Mouse (Mus musculus) stomach, embryonic 14.5 days (tissue): ENCODE results near the gene Slc4a5. TPM values are rescaled to one million over a fixed set of nuclear protein-coding genes. Genes with fewer than 3 reads are reported as not detected.
A peak's percentile ranks its signal among the peaks of the same experiment; 100 is the strongest.

Experiments used
- ATAC-seq: fragments of 200-750 bp; cut with Nextera tagmentation; 2 replicates; pipeline ENCODE4 v1.8.0; 2017; ENCODE audit warnings: low read depth, moderate TSS enrichment; ENCODE audit not compliant: insufficient number of reproducible peaks, insufficient read depth, low FRiP score
- H3K27ac ChIP-seq: fragments of 300-500 bp; sonication (generic); 2 replicates; pipeline ENCODE4 v1.5.1; 2014; ENCODE audit warnings: mild to moderate bottlenecking, low read length, moderate library complexity, mixed read lengths
- H3K27me3 ChIP-seq: fragments of 300-500 bp; sonication (generic); 2 replicates; pipeline ENCODE4 v1.6.1; 2014; ENCODE audit warnings: low read length, control low read depth, mixed read lengths; ENCODE audit not compliant: control insufficient read depth, insufficient read depth
- H3K36me3 ChIP-seq: fragments of 300-500 bp; sonication (generic); 2 replicates; pipeline ENCODE4 v1.6.1; 2014; ENCODE audit warnings: mild to moderate bottlenecking, control low read depth, low read length, moderate library complexity, mixed read lengths; ENCODE audit not compliant: control insufficient read depth, insufficient read depth
- H3K4me1 ChIP-seq: fragments of 300-500 bp; sonication (generic); 2 replicates; pipeline ENCODE4 v1.6.1; 2014; ENCODE audit warnings: low read length, control low read depth, mixed read lengths; ENCODE audit not compliant: control insufficient read depth, insufficient read depth
- H3K4me2 ChIP-seq: fragments of 300-500 bp; sonication (generic); replicated peaks from 2 replicates; pipeline ENCODE4 v1.6.1; 2014; ENCODE audit warnings: low read depth, low read length, control low read depth
- H3K4me3 ChIP-seq: fragments of 300-500 bp; sonication (generic); 2 replicates; pipeline ENCODE4 v1.5.1; 2014; ENCODE audit warnings: low read depth, low read length, control low read depth
- H3K9ac ChIP-seq: fragments of 300-500 bp; sonication (generic); replicated peaks from 2 replicates; pipeline ENCODE4 v1.6.1; 2014; ENCODE audit warnings: low read depth, mild to moderate bottlenecking, control low read depth, low read length, moderate library complexity, mixed read lengths
- H3K9me3 ChIP-seq: fragments of 300-500 bp; sonication (generic); 2 replicates; pipeline ENCODE4 v1.6.1; 2016; ENCODE audit warnings: low read depth, low read length, control low read depth; ENCODE audit not compliant: control insufficient read depth
- whole genome bisulfite sequencing: fragments of 180-500 bp; shearing (Covaris S2); extraction: QIAGEN DNeasy Blood & Tissue Kit; methylation state at CpG from one replicate; pipeline ENCODE4 v1.1.7; 2014; 5-methylcytosine and 5-hydroxymethylcytosine counted together
- polyA plus RNA-seq: library from polyadenylated mRNA; unstranded; fragments of >200 nt; fragmentation: Nextera tagmentation; extraction: Ambion mirVana; gene quantifications from 2 replicates; pipeline ENCODE4 v1.2.1, GENCODE M21; 2014

The Slc4a5 gene
- polyA plus RNA-seq: 0.34 and 0.38 TPM in 2 replicates

- Histone ChIP-seq H3K36me3 (no peaks in the 10 kb centered on the region), H3K4me3 (no peak within 1 kb of the TSS), H3K4me1 (no peaks in the 10 kb centered on the region), H3K27me3 (no peaks in the 10 kb centered on the region), H3K27ac (no peak within 1 kb of the TSS), H3K9me3 (no peaks in the 10 kb centered on the region), H3K4me2 (no peak within 1 kb of the TSS), H3K9ac (no peak within 1 kb of the TSS)
- ATAC-seq: peak; percentile 61
- WGBS: 52% methylated on average over 3 of the region's 3 CpGs
Measured at GRCm38 (mm10) chr6:83219814-83220213, at the start of gene Slc4a5. TSS of gene Slc4a5 (plus strand) at chr6:83219828.

- H3K27me3 ChIP-seq: no peaks in the 10 kb centered on the region
- H3K9me3 ChIP-seq: no peaks in the 10 kb centered on the region
- no peak overlapping the region for H3K4me2 ChIP-seq
- 70% methylated on average over 5 of the region's 5 CpGs for WGBS
- H3K9ac ChIP-seq: no peak overlapping the region
- H3K36me3 ChIP-seq: no peaks in the 10 kb centered on the region; the same call in none of the 2 replicates
- no peak for ATAC-seq
- peaks cover 11% of the 10 kb centered on the region; the same call in 1 of the 2 replicates for H3K4me1 ChIP-seq
- H3K4me3 ChIP-seq: no peak overlapping the region
- H3K27ac ChIP-seq: no peak overlapping the region
Measured at GRCm38 (mm10) chr6:83169872-83170271, 49.8 kb upstream of the Slc4a5 start.

- H3K4me2 ChIP-seq: no peak overlapping the region
- H3K36me3 ChIP-seq: no peaks in the 10 kb centered on the region; the same call in none of the 2 replicates
Measured at GRCm38 (mm10) chr6:83171063-83171462, 48.6 kb upstream of the Slc4a5 start.

GRCm38 (mm10) chr6:83172240-83172920, 47.2 kb upstream of the Slc4a5 start:
- 63% methylated on average over 9 of the region's 9 CpGs for WGBS

More at GRCm38 (mm10) chr6:83171063-83171462, 48.6 kb upstream of the Slc4a5 start:
- WGBS: 80% methylated on average over 5 of the region's 5 CpGs
- peaks cover 11% of the 10 kb centered on the region; the same call in 1 of the 2 replicates for H3K4me1 ChIP-seq
- no peaks in the 10 kb centered on the region for H3K27me3 ChIP-seq
- ATAC-seq: no peak
- no peaks in the 10 kb centered on the region for H3K9me3 ChIP-seq
- no peak overlapping the region for H3K27ac ChIP-seq
- no peak overlapping the region for H3K9ac ChIP-seq
- no peak overlapping the region for H3K4me3 ChIP-seq

GRCm38 (mm10) chr6:83175996-83176395, 43.6 kb upstream of the Slc4a5 start:
- peaks cover 8% of the 10 kb centered on the region; the same call in 1 of the 2 replicates for H3K4me1 ChIP-seq
- H3K27ac ChIP-seq: no peak overlapping the region
- no peaks in the 10 kb centered on the region for H3K27me3 ChIP-seq
- H3K9ac ChIP-seq: no peak overlapping the region
- WGBS: 92% methylated on average over 8 of the region's 8 CpGs
- H3K4me3 ChIP-seq: no peak overlapping the region
- no peaks in the 10 kb centered on the region; the same call in 1 of the 2 replicates for H3K36me3 ChIP-seq
- no peaks in the 10 kb centered on the region for H3K9me3 ChIP-seq
- H3K4me2 ChIP-seq: no peak overlapping the region
- ATAC-seq: no peak

More at GRCm38 (mm10) chr6:83172240-83172920, 47.2 kb upstream of the Slc4a5 start:
- 0 out of 2 replicates have a peak, but pooled peaks cover 4% of the 10 kb centered on the region for H3K4me1 ChIP-seq
- H3K27me3 ChIP-seq: no peaks in the 10 kb centered on the region
- H3K4me3 ChIP-seq: no peak overlapping the region
- no peaks in the 10 kb centered on the region for H3K9me3 ChIP-seq
- H3K9ac ChIP-seq: 0 out of 2 replicates have a peak overlapping the region, but pooled peaks have one; percentile 21
- H3K36me3 ChIP-seq: no peaks in the 10 kb centered on the region; the same call in none of the 2 replicates
- no peak overlapping the region for H3K4me2 ChIP-seq
- H3K27ac ChIP-seq: no peak overlapping the region
- no peak for ATAC-seq

- peak overlapping the region; percentile 47 for H3K4me2 ChIP-seq
- 19% methylated on average over 12 of the region's 12 CpGs for WGBS
- no peaks in the 10 kb centered on the region for H3K27me3 ChIP-seq
- H3K36me3 ChIP-seq: peaks cover 10% of the 10 kb centered on the region
- H3K9me3 ChIP-seq: no peaks in the 10 kb centered on the region
- H3K4me3 ChIP-seq: peak overlapping the region; percentile 22
- no peak overlapping the region for H3K27ac ChIP-seq
- peaks cover 8% of the 10 kb centered on the region; the same call in 1 of the 2 replicates for H3K4me1 ChIP-seq
- H3K9ac ChIP-seq: 0 out of 2 replicates have a peak overlapping the region, but pooled peaks have one; percentile 18
- peak; percentile 47 for ATAC-seq
Measured at GRCm38 (mm10) chr6:83179390-83180117, 40.1 kb upstream of the Slc4a5 start.

GRCm38 (mm10) chr6:83180605-83181004, 39.0 kb upstream of the Slc4a5 start:
- Histone ChIP-seq H3K36me3 (peaks cover 10% of the 10 kb centered on the region), H3K4me3 (no peak overlapping the region), H3K4me1 (peaks cover 10% of the 10 kb centered on the region; the same call in 1 of the 2 replicates), H3K9ac (no peak overlapping the region), H3K27ac (no peak overlapping the region), H3K4me2 (no peak overlapping the region), H3K27me3 (no peaks in the 10 kb centered on the region), H3K9me3 (no peaks in the 10 kb centered on the region)
- no peak for ATAC-seq
- 78% methylated on average over 6 of the region's 6 CpGs for WGBS

GRCm38 (mm10) chr6:83184858-83185435, 34.7 kb upstream of the Slc4a5 start:
- Histone ChIP-seq H3K36me3 (peaks cover 21% of the 10 kb centered on the region), H3K4me1 (peaks cover 10% of the 10 kb centered on the region; the same call in 1 of the 2 replicates), H3K9me3 (no peaks in the 10 kb centered on the region), H3K4me2 (no peak overlapping the region), H3K27me3 (no peaks in the 10 kb centered on the region), H3K9ac (no peak overlapping the region), H3K4me3 (no peak overlapping the region), H3K27ac (no peak overlapping the region)
- no peak for ATAC-seq
- 90% methylated on average over 3 of the region's 3 CpGs for WGBS
